Mouse (Mus musculus) common myeloid progenitor, adult 5-6 weeks (primary cell): ENCODE data around the gene Tmem108. TPM values are rescaled to one million over a fixed set of nuclear protein-coding genes. Genes with fewer than 3 reads are reported as not detected.
A peak's percentile ranks its signal among the peaks of the same experiment; 100 is the strongest.
"Not testable (repeated sequence)": the region's sequence is repeated elsewhere in the genome, so short reads cannot be mapped to it uniquely, and the experiment has no call there.

ENCODE experiments used
- ATAC-seq: replicated peaks from 2 replicates; pipeline ENCODE4 v1.8.0; 2016; ENCODE audit warnings: low read depth, mild to moderate bottlenecking, moderate TSS enrichment, inconsistent platforms; ENCODE audit not compliant: poor library complexity, severe bottlenecking
- total RNA-seq: library from RNA; stranded (forward); fragments of 200-1000, 187-1606 nt; gene quantifications from 2 replicates; pipeline ENCODE4 v1.2.3, GENCODE M21; 2017

Gene Tmem108
- total RNA-seq, 1 experiment from 2014 or later, result not detected

GRCm38 (mm10) chr9:103690446-103690845 lies 71.2 kb downstream of the Tmem108 start:
- no peak for ATAC-seq

GRCm38 (mm10) chr9:103689697-103690096 lies 71.9 kb downstream of the Tmem108 start:
- ATAC-seq, result no peak

GRCm38 (mm10) chr9:103689006-103689405 lies 72.6 kb downstream of the Tmem108 start:
- ATAC-seq, result no peak

- ATAC-seq, result no peak
Measured at GRCm38 (mm10) chr9:103687130-103687529, 74.5 kb downstream of the Tmem108 start.

- no peak for ATAC-seq
Measured at GRCm38 (mm10) chr9:103681741-103682330, 79.8 kb downstream of the Tmem108 start.

- no peak for ATAC-seq
Measured at GRCm38 (mm10) chr9:103679234-103679633, 82.4 kb downstream of the Tmem108 start.

- ATAC-seq, result no peak
Measured at GRCm38 (mm10) chr9:103678531-103679060, 83.0 kb downstream of the Tmem108 start.

GRCm38 (mm10) chr9:103677811-103678210 lies 83.8 kb downstream of the Tmem108 start:
- ATAC-seq, result no peak

- ATAC-seq, result no peak
Measured at GRCm38 (mm10) chr9:103675721-103676480, 85.7 kb downstream of the Tmem108 start.

- no peak for ATAC-seq
Measured at GRCm38 (mm10) chr9:103672881-103673280, 88.8 kb downstream of the Tmem108 start.

GRCm38 (mm10) chr9:103670592-103671113 lies 91.0 kb downstream of the Tmem108 start:
- ATAC-seq, result not testable (repeated sequence)

GRCm38 (mm10) chr9:103668830-103669229 lies 92.8 kb downstream of the Tmem108 start:
- no peak for ATAC-seq

GRCm38 (mm10) chr9:103665817-103666216 lies 95.8 kb downstream of the Tmem108 start:
- ATAC-seq, result no peak

- ATAC-seq, result no peak
Measured at GRCm38 (mm10) chr9:103664151-103664550, 97.5 kb downstream of the Tmem108 start.

- ATAC-seq, result no peak
Measured at GRCm38 (mm10) chr9:103661873-103662272, 99.8 kb downstream of the Tmem108 start.

- no peak for ATAC-seq
Measured at GRCm38 (mm10) chr9:103657981-103658380, 103.7 kb downstream of the Tmem108 start.

GRCm38 (mm10) chr9:103657183-103657975 lies 104.3 kb downstream of the Tmem108 start:
- no peak for ATAC-seq

- ATAC-seq, result 0 out of 2 replicates have a peak, but pooled peaks have one; percentile 45
Measured at GRCm38 (mm10) chr9:103653995-103654587, 107.5 kb downstream of the Tmem108 start.

- ATAC-seq, result peak; percentile 32; the same call in 1 of the 2 replicates
Measured at GRCm38 (mm10) chr9:103652127-103652882, 109.3 kb downstream of the Tmem108 start.
